In genomic region chr7:29248261-29248841, GRCm38 (mm10) we compare ENCODE assay signal across 8 mouse cellular contexts. TPM values are rescaled to one million over a fixed set of nuclear protein-coding genes. Genes with fewer than 3 reads are reported as not detected.
DNase-seq lines count a peak whose midpoint lies in the region; ATAC-seq lines count a peak whose summit lies in the region.

Gene 2200002D01Rik (minus strand): TSS chr7:29248466.

- ATAC-seq in erythroblast, adult 5-6 weeks (replicated peaks; ENCODE audit: low FRiP score, poor library complexity, severe bottlenecking) = no peak
- ATAC-seq in forebrain, embryonic 14.5 days = no peak
- peak; percentile 32 for ATAC-seq in liver, embryonic 13.5 days (ENCODE audit: low read depth)

- no peak within 1 kb of the TSS for H3K27ac ChIP-seq in forebrain, embryonic 14.5 days (ENCODE audit: low read depth, low read length)
- H3K27ac ChIP-seq in liver, embryonic 13.5 days = no peak within 1 kb of the TSS

- no peak within 1 kb of the TSS for H3K9ac ChIP-seq in forebrain, embryonic 14.5 days (ENCODE audit: low read length)
- peak within 1 kb of the TSS; percentile 62 for H3K9ac ChIP-seq in liver, embryonic 13.5 days

- H3K4me1 ChIP-seq in erythroblast, embryonic 14.5 days (ENCODE audit: control insufficient read depth) = peaks cover 19% of the 10 kb centered on the region
- H3K4me1 ChIP-seq in forebrain, embryonic 14.5 days (ENCODE audit: control insufficient read depth, insufficient read depth, low read length) = no peaks in the 10 kb centered on the region
- peaks cover 38% of the 10 kb centered on the region for H3K4me1 ChIP-seq in liver, embryonic 13.5 days (replicated peaks)

- DNase-seq in forebrain, embryonic 14.5 days (ENCODE audit: low spot score) = no peak
- DNase-seq in induced T-regulatory cell, adult 2 months (ENCODE audit: low read depth) = peak; percentile 38
- peak; percentile 12 for DNase-seq in liver, embryonic 13.5 days
- DNase-seq in natural killer cell, adult 2 months (ENCODE audit: low spot score in 2 of 2) = peak; percentile 12 to 27
- DNase-seq in left cerebral cortex, postnatal 25 days (ENCODE audit: low spot score in 2 of 2) = no peak
- no peak for DNase-seq in cerebellum, adult 8-10 months

- WGBS in forebrain, embryonic 14.5 days = 23% methylated on average over 20 of the region's 20 CpGs
- 23% methylated on average over 20 of the region's 20 CpGs for WGBS in liver, embryonic 13.5 days (ENCODE audit: insufficient replicate concordance)

- peak within 1 kb of the TSS; percentile 26 for H3K4me2 ChIP-seq in forebrain, embryonic 14.5 days (ENCODE audit: low read length)
- H3K4me2 ChIP-seq in liver, embryonic 13.5 days = peak within 1 kb of the TSS; percentile 65

- peaks cover 23% of the 10 kb centered on the region for H3K36me3 ChIP-seq in erythroblast, embryonic 14.5 days (ENCODE audit: control insufficient read depth)
- peaks cover 12% of the 10 kb centered on the region for H3K36me3 ChIP-seq in forebrain, embryonic 14.5 days (ENCODE audit: control insufficient read depth, insufficient read depth, low read length)
- H3K36me3 ChIP-seq in liver, embryonic 13.5 days = peaks cover 10% of the 10 kb centered on the region

- intact Hi-C loops in left cerebral cortex, postnatal 25 days (cut with DNase I) = loop anchor here (5.0 kb wide), 1 partner anchor 196 kb away; no protein-coding TSS in a partner anchor

- H3K9me3 ChIP-seq in erythroblast, embryonic 14.5 days (ENCODE audit: control insufficient read depth, low read length) = no peaks in the 10 kb centered on the region
- H3K9me3 ChIP-seq in forebrain, embryonic 14.5 days (replicated peaks; ENCODE audit: control insufficient read depth, low read length) = no peaks in the 10 kb centered on the region
- no peaks in the 10 kb centered on the region for H3K9me3 ChIP-seq in liver, embryonic 13.5 days (replicated peaks)

- H3K4me3 ChIP-seq in erythroblast, embryonic 14.5 days (replicated peaks) = peak within 1 kb of the TSS; percentile 61
- no peak within 1 kb of the TSS for H3K4me3 ChIP-seq in forebrain, embryonic 14.5 days (ENCODE audit: low read depth, low read length)
- H3K4me3 ChIP-seq in liver, embryonic 13.5 days (replicated peaks) = peak within 1 kb of the TSS; percentile 40

- H3K27me3 ChIP-seq in erythroblast, embryonic 14.5 days (ENCODE audit: control insufficient read depth) = 0 out of 2 replicates have a peak, but pooled peaks cover 3% of the 10 kb centered on the region
- peaks cover 16% of the 10 kb centered on the region for H3K27me3 ChIP-seq in forebrain, embryonic 14.5 days (replicated peaks; ENCODE audit: control insufficient read depth, insufficient read depth, low read length)
- H3K27me3 ChIP-seq in liver, embryonic 13.5 days = no peaks in the 10 kb centered on the region

RNA-seq across cellular contexts. Expression of gene 2200002D01Rik, which starts in this region (rescaled TPM):
- polyA plus RNA-seq in erythroblast, embryonic 14.5 days (2012) = 0.19 TPM in 1 of 2 replicates, not detected in the other
- total RNA-seq in erythroblast, adult 5-6 weeks (2015; ENCODE audit: low replicate concordance) = not detected in 2 replicates
- total RNA-seq in erythroblast, adult 5-6 weeks (2017; ENCODE audit: low replicate concordance) = 2.5 TPM in 1 of 2 replicates, not detected in the other
- 0.37 and 1.2 TPM in 2 replicates for polyA plus RNA-seq in forebrain, embryonic 14.5 days (2014; fragmentation: Nextera tagmentation; extraction: Ambion mirVana)
- 3.1 and 4.4 TPM in 2 replicates for polyA plus RNA-seq in liver, embryonic 13.5 days (2015; fragmentation: Nextera tagmentation; extraction: Ambion mirVana)
- not detected for total RNA-seq in left cerebral cortex, postnatal 25 days (2021)

Comparison
In these comparisons a context has a peak if more than half of its experiments do, and no peak if none do; other contexts are left out.
1. DNase-seq: peak in induced T-regulatory cell, adult 2 months (single experiment), liver, embryonic 13.5 days (single experiment) and natural killer cell, adult 2 months (2 of 2); none in forebrain, embryonic 14.5 days (single experiment), left cerebral cortex, postnatal 25 days (0 of 2) and cerebellum, adult 8-10 months (single experiment).